8 mouse cellular contexts compared by ENCODE assay signal in the genomic region with DNA sequence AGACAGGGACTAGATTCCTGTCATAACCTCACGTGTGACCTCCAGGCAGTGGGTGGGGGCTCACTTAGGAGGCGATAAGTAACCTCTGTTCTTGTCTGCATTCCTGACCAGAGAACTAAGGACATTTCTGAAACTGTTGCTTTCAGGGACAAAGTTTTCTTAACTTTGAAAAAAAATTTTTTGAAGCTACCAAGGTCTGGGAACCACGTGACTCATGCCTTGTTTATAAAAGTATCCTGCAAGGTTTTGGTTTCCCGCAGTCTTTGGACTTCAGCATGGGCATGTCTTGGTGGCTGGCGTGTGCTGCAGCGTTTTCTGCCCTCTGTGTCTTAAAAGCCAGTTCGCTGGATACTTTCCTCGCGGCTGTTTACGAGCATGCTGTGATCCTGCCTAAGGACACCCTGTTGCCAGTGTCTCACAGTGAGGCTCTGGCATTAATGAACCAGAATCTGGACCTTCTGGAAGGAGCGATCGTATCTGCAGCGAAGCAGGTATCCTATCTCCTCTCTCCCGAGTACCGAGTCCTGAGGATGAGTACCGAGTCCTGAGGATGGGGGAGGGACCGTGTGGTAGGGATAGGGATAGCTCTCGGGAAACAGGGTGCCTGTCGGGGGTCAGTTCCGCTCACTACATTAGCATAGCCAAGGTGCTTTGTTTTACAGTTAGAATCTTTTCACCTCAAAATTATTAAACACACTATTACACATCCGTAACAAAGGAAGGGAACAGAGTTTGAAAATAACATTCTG. TPM values are rescaled to one million over a fixed set of nuclear protein-coding genes. Genes with fewer than 3 reads are reported as not detected.
DNase-seq lines count a peak whose midpoint lies in the region; ATAC-seq and TF ChIP-seq lines count a peak whose summit lies in the region.

A gene (plus strand): TSS at position 88 of the 749 bp plus-strand sequence.

- no peaks in the 10 kb centered on the region for H3K9me3 ChIP-seq in hindbrain, embryonic 15.5 days
- H3K9me3 ChIP-seq in liver, embryonic 12.5 days (replicated peaks): no peaks in the 10 kb centered on the region

- ATAC-seq in hindbrain, embryonic 15.5 days (ENCODE audit: low FRiP score, low read depth): no peak
- no peak for ATAC-seq in liver, embryonic 12.5 days

- H3K9ac ChIP-seq in hindbrain, embryonic 15.5 days: no peak within 1 kb of the TSS
- no peak within 1 kb of the TSS for H3K9ac ChIP-seq in liver, embryonic 12.5 days

- 40% methylated on average over 21 of the region's 21 CpGs for WGBS in hindbrain, embryonic 15.5 days
- WGBS in liver, embryonic 12.5 days (ENCODE audit: insufficient replicate concordance): 22% methylated on average over 21 of the region's 21 CpGs

- H3K27ac ChIP-seq in cortical plate, adult 2 months (ENCODE audit: insufficient read depth, low read length): no peak within 1 kb of the TSS
- no peak within 1 kb of the TSS for H3K27ac ChIP-seq in hindbrain, embryonic 15.5 days (replicated peaks)
- H3K27ac ChIP-seq in liver, embryonic 12.5 days: no peak within 1 kb of the TSS

- 0 out of 2 replicates have a peak within 1 kb of the TSS, but pooled peaks have one; percentile 6 for H3K4me3 ChIP-seq in cortical plate, adult 2 months (ENCODE audit: insufficient read depth, low read length)
- peak within 1 kb of the TSS; percentile 13; the same call in 1 of the 2 replicates for H3K4me3 ChIP-seq in hindbrain, embryonic 15.5 days
- peak within 1 kb of the TSS; percentile 13; the same call in 1 of the 2 replicates for H3K4me3 ChIP-seq in liver, embryonic 12.5 days

- no peak for TF ChIP-seq POLR2A in cortical plate, adult 2 months (IDR thresholded peaks at IDR 0.05; ENCODE audit: extremely low read depth, insufficient read depth, low read length)

- no peaks in the 10 kb centered on the region for H3K27me3 ChIP-seq in hindbrain, embryonic 15.5 days
- H3K27me3 ChIP-seq in liver, embryonic 12.5 days (replicated peaks): no peaks in the 10 kb centered on the region

- no peaks in the 10 kb centered on the region for H3K36me3 ChIP-seq in hindbrain, embryonic 15.5 days
- no peaks in the 10 kb centered on the region for H3K36me3 ChIP-seq in liver, embryonic 12.5 days

- peak within 1 kb of the TSS; percentile 48 for H3K4me2 ChIP-seq in hindbrain, embryonic 15.5 days
- H3K4me2 ChIP-seq in liver, embryonic 12.5 days: peak within 1 kb of the TSS; percentile 53

- no peak for TF ChIP-seq CTCF in cortical plate, adult 2 months (IDR thresholded peaks at IDR 0.05; ENCODE audit: extremely low read depth, insufficient read depth, low read length)

- DNase-seq in cerebellum, postnatal 14 days: peak; percentile 2 to 9
- no peak for DNase-seq in cerebellum, adult 9-11 months
- peak; percentile 44 for DNase-seq in ovary, postnatal 36 days (ENCODE audit: low spot score)
- DNase-seq in spleen, postnatal 36 days (ENCODE audit: low spot score in 2 of 2): no peak
- no peak for DNase-seq in right cerebral cortex, adult 2 months (ENCODE audit: low spot score in 2 of 2)

- H3K4me1 ChIP-seq in cortical plate, adult 2 months (ENCODE audit: control insufficient read depth, insufficient read depth, low read length): no peaks in the 10 kb centered on the region
- peaks cover 4% of the 10 kb centered on the region; the same call in 1 of the 2 replicates for H3K4me1 ChIP-seq in hindbrain, embryonic 15.5 days (replicated peaks)
- no peaks in the 10 kb centered on the region for H3K4me1 ChIP-seq in liver, embryonic 12.5 days

RNA-seq across cellular contexts. Expression of the gene that starts here (rescaled TPM):
- polyA plus RNA-seq in cortical plate, adult 2 months (2012; rRNA removed): 0.28 and 0.88 TPM in 2 replicates
- 0.18 and 0.43 TPM in 2 replicates for polyA plus RNA-seq in hindbrain, embryonic 15.5 days (2015; fragmentation: Nextera tagmentation; extraction: Ambion mirVana)
- polyA plus RNA-seq in liver, embryonic 12.5 days (2016; fragmentation: Nextera tagmentation; extraction: Ambion mirVana): 0.94 and 1.1 TPM in 2 replicates

Comparison
In these comparisons a context has a peak if more than half of its experiments do, and no peak if none do; other contexts are left out.
1. DNase-seq: peak in cerebellum, postnatal 14 days (2 of 2) and ovary, postnatal 36 days (single experiment); none in cerebellum, adult 9-11 months (single experiment), spleen, postnatal 36 days (0 of 2) and right cerebral cortex, adult 2 months (0 of 2).
2. Peak in every context shown above with its lines, with median percentiles within 50 percentile points of each other: H3K4me3 ChIP-seq.